Mouse (Mus musculus): ENCODE data around the gene Tjp2. TPM values are rescaled to one million over a fixed set of nuclear protein-coding genes. Genes with fewer than 3 reads are reported as not detected.
A peak's percentile ranks its signal among the peaks of the same experiment; 100 is the strongest.
"Not testable (repeated sequence)": the region's sequence is repeated elsewhere in the genome, so short reads cannot be mapped to it uniquely, and the experiment has no call there.

Tjp2 gene
- polyA plus RNA-seq, 1 experiment from 2014 or later, result 33.0 TPM

DNA sequence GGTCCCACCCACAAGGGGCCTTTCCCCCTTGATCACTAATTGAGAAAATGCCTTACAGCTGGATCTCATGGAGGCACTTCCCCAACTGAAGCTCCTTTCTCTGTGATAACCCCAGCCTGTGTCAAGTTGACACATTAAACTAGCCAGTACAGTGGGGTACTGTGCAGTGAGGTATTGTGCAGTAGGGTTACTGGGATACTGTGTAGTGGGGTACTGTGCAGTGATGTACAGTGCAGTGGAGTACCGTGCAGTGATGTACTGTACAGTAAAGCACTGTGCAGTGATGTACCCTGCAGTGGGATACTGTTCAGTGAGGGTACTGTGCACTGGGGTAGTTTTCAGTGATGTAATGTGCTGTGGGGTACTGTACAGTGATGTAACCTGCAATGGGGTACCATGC lies 7.5 kb upstream of the Tjp2 start:
- not testable (repeated sequence) for H3K4me1 ChIP-seq (ENCODE audit: control insufficient read depth, insufficient read depth, low read length); H3K4me3 ChIP-seq (ENCODE audit: low read length); H3K9ac ChIP-seq (ENCODE audit: low read depth, low read length); H3K27ac ChIP-seq (ENCODE audit: low read length); H3K36me3 ChIP-seq (ENCODE audit: control insufficient read depth, insufficient read depth, low read length); ATAC-seq; H3K27me3 ChIP-seq (replicated peaks; ENCODE audit: control insufficient read depth, insufficient read depth, low read length); H3K9me3 ChIP-seq (ENCODE audit: control insufficient read depth, low read length); H3K4me2 ChIP-seq (ENCODE audit: low read depth, low read length)
- WGBS, result 95% methylated on average over 1 of the region's 1 CpGs

- Histone ChIP-seq H3K9ac (ENCODE audit: low read depth, low read length) (peak overlapping the region; percentile 53; the same call in 1 of the 2 replicates), H3K9me3 (ENCODE audit: control insufficient read depth, low read length) (no peaks in the 10 kb centered on the region), H3K4me1 (ENCODE audit: control insufficient read depth, insufficient read depth, low read length) (no peaks in the 10 kb centered on the region), H3K36me3 (ENCODE audit: control insufficient read depth, insufficient read depth, low read length) (no peaks in the 10 kb centered on the region), H3K4me3 (ENCODE audit: low read length) (peak overlapping the region; percentile 72), H3K27ac (ENCODE audit: low read length) (peak overlapping the region; percentile 99), H3K4me2 (ENCODE audit: low read depth, low read length) (peak overlapping the region; percentile 68), H3K27me3 (replicated peaks; ENCODE audit: control insufficient read depth, insufficient read depth, low read length) (peaks cover 5% of the 10 kb centered on the region; the same call in 1 of the 2 replicates)
- 2% methylated on average over 17 of the region's 17 CpGs for WGBS
- ATAC-seq, result peak; percentile 89
Observed at GRCm38 (mm10) chr19:24225305-24225696, 471 bp upstream of the Tjp2 start.

DNA sequence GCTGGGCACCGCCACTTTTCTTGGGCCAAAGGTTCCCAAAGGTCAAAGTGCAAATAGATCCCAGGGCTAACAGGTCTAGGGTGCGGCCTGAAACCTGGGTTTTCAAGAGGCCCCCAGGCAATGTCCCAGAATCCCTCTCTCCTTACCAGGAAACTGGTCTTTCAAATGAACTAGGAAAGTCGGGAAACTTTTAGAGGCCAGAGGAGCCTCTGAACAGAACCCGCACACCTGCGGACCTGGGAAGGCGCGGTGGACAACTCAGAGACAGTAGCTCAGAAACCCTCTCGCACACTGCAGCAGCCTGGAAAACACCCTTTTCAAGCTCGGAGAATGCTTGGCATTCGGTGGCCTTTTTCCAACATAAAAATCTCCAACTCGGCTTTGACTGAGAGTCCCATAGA lies 979 bp downstream of the Tjp2 start:
- Histone ChIP-seq H3K36me3 (ENCODE audit: control insufficient read depth, insufficient read depth, low read length) (no peaks in the 10 kb centered on the region), H3K9ac (ENCODE audit: low read depth, low read length) (peak overlapping the region; percentile 85), H3K4me1 (ENCODE audit: control insufficient read depth, insufficient read depth, low read length) (no peaks in the 10 kb centered on the region), H3K27me3 (replicated peaks; ENCODE audit: control insufficient read depth, insufficient read depth, low read length) (peaks cover 5% of the 10 kb centered on the region; the same call in 1 of the 2 replicates), H3K9me3 (ENCODE audit: control insufficient read depth, low read length) (no peaks in the 10 kb centered on the region), H3K4me3 (ENCODE audit: low read length) (peak overlapping the region; percentile 72), H3K27ac (ENCODE audit: low read length) (peak overlapping the region; percentile 99), H3K4me2 (ENCODE audit: low read depth, low read length) (peak overlapping the region; percentile 68)
- WGBS, result 16% methylated on average over 11 of the region's 11 CpGs
- ATAC-seq, result peak; percentile 58

DNA sequence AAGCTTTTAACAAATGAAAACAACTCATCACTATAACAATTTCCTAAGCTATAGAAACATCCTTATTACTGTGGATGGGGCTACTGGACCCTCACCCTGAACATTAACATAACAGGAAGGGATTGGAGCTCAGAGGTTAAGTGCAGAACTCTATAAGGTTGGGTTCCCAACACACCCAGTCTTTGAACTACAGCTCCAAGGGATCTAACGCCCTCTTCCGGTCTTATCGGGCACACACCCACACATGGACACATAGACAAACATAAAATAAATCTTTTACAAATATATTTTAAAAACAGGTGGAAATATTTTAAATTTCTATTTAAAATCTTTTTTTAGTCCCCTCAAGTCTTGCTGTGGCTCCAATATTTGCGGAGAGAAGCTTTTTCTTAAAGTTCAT lies 3.4 kb downstream of the Tjp2 start:
- ATAC-seq, result no peak
- WGBS, result 66% methylated on average over 4 of the region's 4 CpGs
- Histone ChIP-seq H3K4me1 (ENCODE audit: control insufficient read depth, insufficient read depth, low read length) (no peaks in the 10 kb centered on the region), H3K9ac (ENCODE audit: low read depth, low read length) (no peak overlapping the region), H3K27me3 (replicated peaks; ENCODE audit: control insufficient read depth, insufficient read depth, low read length) (peaks cover 5% of the 10 kb centered on the region; the same call in 1 of the 2 replicates), H3K4me3 (ENCODE audit: low read length) (no peak overlapping the region), H3K4me2 (ENCODE audit: low read depth, low read length) (0 out of 2 replicates have a peak overlapping the region, but pooled peaks have one; percentile 3), H3K27ac (ENCODE audit: low read length) (no peak overlapping the region), H3K9me3 (ENCODE audit: control insufficient read depth, low read length) (no peaks in the 10 kb centered on the region), H3K36me3 (ENCODE audit: control insufficient read depth, insufficient read depth, low read length) (no peaks in the 10 kb centered on the region)

DNA sequence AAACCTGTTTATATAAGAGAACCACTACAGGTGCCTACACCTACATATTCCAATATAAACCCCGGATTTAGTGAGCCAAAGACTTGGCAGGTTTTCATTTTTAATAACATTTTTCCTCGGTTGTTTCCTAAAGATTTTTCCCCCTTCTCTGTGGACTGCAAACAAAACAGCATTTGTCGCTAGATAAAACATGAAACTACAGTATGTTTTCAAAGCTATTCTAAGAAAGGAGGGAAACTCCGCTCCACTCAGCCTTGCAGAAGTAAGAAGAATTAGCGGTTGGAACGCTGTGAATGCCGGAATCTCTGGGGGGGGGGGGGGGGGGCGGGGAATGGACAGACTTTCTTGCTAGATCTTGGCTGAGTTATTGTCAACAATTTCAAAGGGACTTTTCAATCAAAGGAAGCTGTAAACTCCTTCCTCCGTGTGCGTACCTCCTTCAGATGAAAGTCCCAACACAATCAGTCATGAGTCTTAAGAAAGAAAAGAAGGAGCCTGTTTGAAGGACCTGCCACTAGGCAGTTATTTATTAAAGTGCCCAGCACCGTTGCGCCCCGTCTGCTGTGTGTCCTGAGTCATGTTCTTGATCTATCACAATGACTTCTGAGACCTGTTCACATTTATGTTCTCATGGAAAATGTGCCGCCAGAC lies 3.9 kb downstream of the Tjp2 start:
- no peak overlapping the region for H3K27ac ChIP-seq (ENCODE audit: low read length)
- no peak for ATAC-seq

DNA sequence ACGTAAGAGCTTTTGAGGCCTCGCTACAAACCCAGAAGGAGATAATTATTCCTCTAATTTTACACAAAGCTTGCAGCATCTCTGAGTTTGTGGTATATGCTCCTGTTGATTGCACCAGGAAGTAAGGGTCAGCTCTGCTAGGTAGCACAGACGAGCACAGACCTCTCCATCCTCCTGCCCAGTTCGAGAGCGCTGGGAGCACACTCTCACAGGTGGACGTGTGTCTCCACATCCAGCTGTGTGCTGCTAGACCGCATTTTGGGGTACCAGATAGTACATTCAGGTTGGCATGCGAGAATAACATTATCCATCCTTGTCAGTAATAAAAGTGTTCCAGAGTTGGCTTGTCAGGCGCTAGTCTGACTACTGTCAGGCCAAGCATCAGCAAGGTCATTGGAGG lies 5.8 kb downstream of the Tjp2 start:
- Histone ChIP-seq H3K9me3 (ENCODE audit: control insufficient read depth, low read length) (no peaks in the 10 kb centered on the region), H3K4me2 (ENCODE audit: low read depth, low read length) (no peak overlapping the region), H3K4me1 (ENCODE audit: control insufficient read depth, insufficient read depth, low read length) (peaks cover 8% of the 10 kb centered on the region), H3K4me3 (ENCODE audit: low read length) (no peak overlapping the region), H3K27ac (ENCODE audit: low read length) (no peak overlapping the region), H3K9ac (ENCODE audit: low read depth, low read length) (no peak overlapping the region), H3K27me3 (replicated peaks; ENCODE audit: control insufficient read depth, insufficient read depth, low read length) (no peaks in the 10 kb centered on the region; the same call in 1 of the 2 replicates), H3K36me3 (ENCODE audit: control insufficient read depth, insufficient read depth, low read length) (no peaks in the 10 kb centered on the region)
- ATAC-seq, result no peak
- 69% methylated on average over 9 of the region's 9 CpGs for WGBS

More for the DNA sequence above, 3.9 kb downstream of the Tjp2 start:
- Histone ChIP-seq H3K4me3 (ENCODE audit: low read length) (no peak overlapping the region), H3K4me2 (ENCODE audit: low read depth, low read length) (0 out of 2 replicates have a peak overlapping the region, but pooled peaks have one; percentile 3), H3K4me1 (ENCODE audit: control insufficient read depth, insufficient read depth, low read length) (peaks cover 3% of the 10 kb centered on the region), H3K9ac (ENCODE audit: low read depth, low read length) (no peak overlapping the region), H3K9me3 (ENCODE audit: control insufficient read depth, low read length) (no peaks in the 10 kb centered on the region), H3K27me3 (replicated peaks; ENCODE audit: control insufficient read depth, insufficient read depth, low read length) (peaks cover 5% of the 10 kb centered on the region; the same call in 1 of the 2 replicates), H3K36me3 (ENCODE audit: control insufficient read depth, insufficient read depth, low read length) (no peaks in the 10 kb centered on the region)
- 20% methylated on average over 14 of the region's 14 CpGs for WGBS

DNA sequence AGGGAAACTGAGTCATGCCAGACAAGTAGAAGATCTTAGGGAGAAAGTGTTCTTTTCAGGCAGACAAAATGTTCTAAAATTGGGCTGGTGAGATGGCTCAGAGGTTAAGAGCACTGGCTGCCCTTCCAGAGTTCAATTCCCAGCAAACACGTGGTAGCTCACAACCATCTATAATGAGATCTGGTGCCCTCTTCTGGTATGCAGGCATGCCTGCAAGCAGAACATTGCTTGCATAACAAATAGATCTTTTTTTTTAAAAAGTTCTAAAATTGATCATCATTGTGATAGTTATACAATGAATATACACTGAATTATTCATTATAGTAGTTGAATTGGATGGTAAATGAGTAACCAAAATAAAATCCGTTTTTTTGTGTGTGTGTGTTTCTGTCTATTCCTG lies 6.5 kb downstream of the Tjp2 start:
- no peak overlapping the region for H3K27ac ChIP-seq (ENCODE audit: low read length)
- no peaks in the 10 kb centered on the region for H3K9me3 ChIP-seq (ENCODE audit: control insufficient read depth, low read length)
- H3K9ac ChIP-seq (ENCODE audit: low read depth, low read length), result no peak overlapping the region
- H3K4me1 ChIP-seq (ENCODE audit: control insufficient read depth, insufficient read depth, low read length), result peaks cover 10% of the 10 kb centered on the region
- no peak overlapping the region for H3K4me3 ChIP-seq (ENCODE audit: low read length)
- 56% methylated on average over 2 of the region's 2 CpGs for WGBS
- ATAC-seq, result no peak
- no peaks in the 10 kb centered on the region for H3K36me3 ChIP-seq (ENCODE audit: control insufficient read depth, insufficient read depth, low read length)
- no peaks in the 10 kb centered on the region for H3K27me3 ChIP-seq (replicated peaks; ENCODE audit: control insufficient read depth, insufficient read depth, low read length)
- no peak overlapping the region for H3K4me2 ChIP-seq (ENCODE audit: low read depth, low read length)

- Histone ChIP-seq H3K4me3 (ENCODE audit: low read length) (no peak overlapping the region), H3K4me2 (ENCODE audit: low read depth, low read length) (no peak overlapping the region), H3K4me1 (ENCODE audit: control insufficient read depth, insufficient read depth, low read length) (peaks cover 12% of the 10 kb centered on the region), H3K9ac (ENCODE audit: low read depth, low read length) (no peak overlapping the region), H3K9me3 (ENCODE audit: control insufficient read depth, low read length) (no peaks in the 10 kb centered on the region), H3K27ac (ENCODE audit: low read length) (no peak overlapping the region), H3K27me3 (replicated peaks; ENCODE audit: control insufficient read depth, insufficient read depth, low read length) (no peaks in the 10 kb centered on the region), H3K36me3 (ENCODE audit: control insufficient read depth, insufficient read depth, low read length) (no peaks in the 10 kb centered on the region)
- ATAC-seq, result no peak
Observed at GRCm38 (mm10) chr19:24217851-24218250, 7.0 kb downstream of the Tjp2 start.

- H3K4me3 ChIP-seq (ENCODE audit: low read length), result no peak overlapping the region
- no peaks in the 10 kb centered on the region for H3K36me3 ChIP-seq (ENCODE audit: control insufficient read depth, insufficient read depth, low read length)
- no peak overlapping the region for H3K9ac ChIP-seq (ENCODE audit: low read depth, low read length)
- no peak overlapping the region for H3K27ac ChIP-seq (ENCODE audit: low read length)
- H3K4me1 ChIP-seq (ENCODE audit: control insufficient read depth, insufficient read depth, low read length), result peaks cover 12% of the 10 kb centered on the region
- no peaks in the 10 kb centered on the region for H3K27me3 ChIP-seq (replicated peaks; ENCODE audit: control insufficient read depth, insufficient read depth, low read length)
- H3K9me3 ChIP-seq (ENCODE audit: control insufficient read depth, low read length), result no peaks in the 10 kb centered on the region
- WGBS, result 86% methylated on average over 9 of the region's 9 CpGs
- ATAC-seq, result no peak
- no peak overlapping the region for H3K4me2 ChIP-seq (ENCODE audit: low read depth, low read length)
Observed at GRCm38 (mm10) chr19:24216771-24217170, 8.1 kb downstream of the Tjp2 start.

GRCm38 (mm10) chr19:24214939-24215338 lies 9.9 kb downstream of the Tjp2 start:
- Histone ChIP-seq H3K27me3 (replicated peaks; ENCODE audit: control insufficient read depth, insufficient read depth, low read length) (no peaks in the 10 kb centered on the region), H3K27ac (ENCODE audit: low read length) (no peak overlapping the region), H3K9ac (ENCODE audit: low read depth, low read length) (no peak overlapping the region), H3K4me3 (ENCODE audit: low read length) (no peak overlapping the region), H3K4me1 (ENCODE audit: control insufficient read depth, insufficient read depth, low read length) (peaks cover 12% of the 10 kb centered on the region), H3K36me3 (ENCODE audit: control insufficient read depth, insufficient read depth, low read length) (no peaks in the 10 kb centered on the region), H3K9me3 (ENCODE audit: control insufficient read depth, low read length) (no peaks in the 10 kb centered on the region), H3K4me2 (ENCODE audit: low read depth, low read length) (no peak overlapping the region; the same call in 1 of the 2 replicates)
- WGBS, result 64% methylated on average over 7 of the region's 7 CpGs
- ATAC-seq, result peak; percentile 83
